Mouse (Mus musculus): ENCODE measurements around the gene Zkscan7.

- TF ChIP-seq CTCF (IDR thresholded peaks at IDR 0.05) (no peak), EP300 (IDR thresholded peaks at IDR 0.05) (no peak)
Observed at GRCm38 (mm10) chr9:122845621-122846020, 39.9 kb upstream of the Zkscan7 start.

Data from lung, postnatal 0 days (tissue).